Mouse (Mus musculus) liver, adult 2 months (tissue): ENCODE measurements around the gene Doc2g.

Experiments used
- CTCF ChIP-seq: fragments of 200-500 bp; IDR thresholded peaks from 2 replicates; pipeline ENCODE4 v1.5.1; 2011; ENCODE audit warnings: low read depth, low read length, control low read depth
- POLR2A ChIP-seq: fragments of 200-500 bp; IDR thresholded peaks from 2 replicates; pipeline ENCODE4 v1.6.1; 2011; ENCODE audit warnings: low read length, control low read depth; ENCODE audit not compliant: insufficient read depth; ENCODE audit errors: extremely low read depth

GRCm38 (mm10) chr19:4036327-4037045 lies 33.4 kb downstream of the Doc2g start:
- 0 out of 2 replicates have a peak, but pooled peaks have one; percentile 1 for TF ChIP-seq POLR2A
- TF ChIP-seq CTCF: no peak
